8 mouse cellular contexts compared by ENCODE assay signal in the genomic region with DNA sequence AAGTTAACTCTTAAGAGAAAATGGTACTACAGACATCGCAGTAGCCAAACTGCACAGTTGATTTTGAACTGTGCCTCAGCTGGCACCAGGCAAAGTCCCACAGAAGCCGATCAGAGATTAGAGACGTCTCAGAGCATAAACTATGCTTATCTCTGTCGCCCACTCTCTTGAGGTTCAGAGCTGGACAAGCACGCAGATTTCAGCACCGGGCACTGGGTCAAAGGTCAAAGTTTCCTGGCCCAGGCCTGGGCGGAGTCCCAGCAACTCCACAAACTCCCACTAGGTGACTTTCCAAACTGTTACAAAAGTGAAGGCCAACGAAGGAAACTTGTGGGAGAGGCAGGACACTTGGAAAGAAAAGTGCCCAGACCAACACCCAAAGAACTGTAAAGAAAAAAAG. TPM values are rescaled to one million over a fixed set of nuclear protein-coding genes. Genes with fewer than 3 reads are reported as not detected.
DNase-seq lines count a peak whose midpoint lies in the region; ATAC-seq and TF ChIP-seq lines count a peak whose summit lies in the region.

No protein-coding gene starts in this region.

- ATAC-seq in inflammation-experienced regulatory T-cells, adult 6 months = peak; percentile 10
- peak; percentile 59 for ATAC-seq in liver, embryonic 15.5 days (ENCODE audit: insufficient read depth)
- ATAC-seq in neural tube, embryonic 13.5 days (ENCODE audit: low read depth) = 0 out of 2 replicates have a peak, but pooled peaks have one; percentile 23

- peak overlapping the region; percentile 55; the same call in 1 of the 2 replicates for H3K9ac ChIP-seq in liver, embryonic 15.5 days
- peak overlapping the region; percentile 71 for H3K9ac ChIP-seq in neural tube, embryonic 13.5 days

- 2% methylated on average over 8 of the region's 8 CpGs for WGBS in liver, embryonic 15.5 days (ENCODE audit: insufficient replicate concordance)
- 11% methylated on average over 8 of the region's 8 CpGs for WGBS in neural tube, embryonic 13.5 days

- no peaks in the 10 kb centered on the region for H3K27me3 ChIP-seq in liver, embryonic 15.5 days
- no peaks in the 10 kb centered on the region for H3K27me3 ChIP-seq in neural tube, embryonic 13.5 days

- TF ChIP-seq POLR2A in brain, embryonic 14.5 days (IDR thresholded peaks at IDR 0.05; ENCODE audit: borderline replicate concordance, extremely low read depth, insufficient read depth, insufficient read length, poor library complexity, severe bottlenecking) = no peak

- no peaks in the 10 kb centered on the region for H3K36me3 ChIP-seq in liver, embryonic 15.5 days (replicated peaks)
- no peaks in the 10 kb centered on the region for H3K36me3 ChIP-seq in neural tube, embryonic 13.5 days

- no peaks in the 10 kb centered on the region for H3K9me3 ChIP-seq in liver, embryonic 15.5 days (replicated peaks)
- H3K9me3 ChIP-seq in neural tube, embryonic 13.5 days = no peaks in the 10 kb centered on the region

- peak overlapping the region; percentile 66 for H3K4me3 ChIP-seq in liver, embryonic 15.5 days (replicated peaks)
- peak overlapping the region; percentile 61 for H3K4me3 ChIP-seq in neural tube, embryonic 13.5 days

- peak; percentile 19; the same call in 1 of the 2 replicates for TF ChIP-seq CTCF in brain, embryonic 14.5 days (IDR thresholded peaks at IDR 0.05; ENCODE audit: borderline replicate concordance, extremely low read depth, insufficient read depth, insufficient read length)

- H3K27ac ChIP-seq in liver, embryonic 15.5 days (replicated peaks) = peak overlapping the region; percentile 72
- H3K27ac ChIP-seq in neural tube, embryonic 13.5 days (replicated peaks) = no peak overlapping the region

- peaks cover 32% of the 10 kb centered on the region for H3K4me1 ChIP-seq in liver, embryonic 15.5 days (replicated peaks)
- peaks cover 20% of the 10 kb centered on the region for H3K4me1 ChIP-seq in neural tube, embryonic 13.5 days (replicated peaks)

- peak overlapping the region; percentile 83 for H3K4me2 ChIP-seq in liver, embryonic 15.5 days
- peak overlapping the region; percentile 77 for H3K4me2 ChIP-seq in neural tube, embryonic 13.5 days

- DNase-seq in MEL-GATA-1-ER (ENCODE audit: extremely low read depth, low read depth) = peak; percentile 59
- peak; percentile 35 for DNase-seq in brain, embryonic 14.5 days (ENCODE audit: low read depth)
- DNase-seq in gastrocnemius, postnatal 10 days = peak; percentile 57
- peak; percentile 87 for DNase-seq in yolk sac, embryonic 10.5 days (ENCODE audit: low spot score)
- DNase-seq in right cerebral cortex, adult 2 months (ENCODE audit: low spot score in 2 of 2) = no peak

RNA-seq across cellular contexts. Expression of a gene that starts 0.7 kb away (rescaled TPM):
- 29.4 and 32.0 TPM in 2 replicates for polyA plus RNA-seq in brain, embryonic 14.5 days (2012; rRNA removed)
- total RNA-seq in gastrocnemius, postnatal 10 days (2021) = 100 to 1,000 TPM; 208 to 234 TPM
- polyA plus RNA-seq in inflammation-experienced regulatory T-cells, adult 6 months (2017; shearing (Covaris generic)) = 10 to 100 TPM; 59.7 to 85.1 (median 81.0) TPM
- polyA plus RNA-seq in liver, embryonic 15.5 days (2015; fragmentation: Nextera tagmentation; extraction: Ambion mirVana) = 114 and 120 TPM in 2 replicates
- polyA plus RNA-seq in neural tube, embryonic 13.5 days (2015; fragmentation: Nextera tagmentation; extraction: Ambion mirVana) = 34.4 and 37.1 TPM in 2 replicates

RNA-seq across cellular contexts. Expression of a gene that starts 31.9 kb away (rescaled TPM):
- 3.5 and 3.7 TPM in 2 replicates for polyA plus RNA-seq in brain, embryonic 14.5 days (2012; rRNA removed)
- total RNA-seq in gastrocnemius, postnatal 10 days (2021) = 1 to 10 TPM; 3.5 to 5.8 TPM
- polyA plus RNA-seq in inflammation-experienced regulatory T-cells, adult 6 months (2017; shearing (Covaris generic)) = 1 to 10 TPM in 2 of 3 experiments, under 1 TPM in 1; 0.68 to 2.3 (median 1.4) TPM
- 0.25 and 0.28 TPM in 2 replicates for polyA plus RNA-seq in liver, embryonic 15.5 days (2015; fragmentation: Nextera tagmentation; extraction: Ambion mirVana)
- 5.4 and 6.5 TPM in 2 replicates for polyA plus RNA-seq in neural tube, embryonic 13.5 days (2015; fragmentation: Nextera tagmentation; extraction: Ambion mirVana)

Comparison
In these comparisons a context has a peak if more than half of its experiments do, and no peak if none do; other contexts are left out.
1. DNase-seq: peak in MEL-GATA-1-ER (single experiment), brain, embryonic 14.5 days (single experiment), gastrocnemius, postnatal 10 days (single experiment) and yolk sac, embryonic 10.5 days (single experiment); none in right cerebral cortex, adult 2 months (0 of 2).
2. Peak in every context shown above with its lines, with median percentiles within 50 percentile points of each other: ATAC-seq.